Mouse (Mus musculus): ENCODE results near the gene Tgds. TPM values are rescaled to one million over a fixed set of nuclear protein-coding genes. Genes with fewer than 3 reads are reported as not detected.

Tgds gene
- polyA plus RNA-seq, 1 experiment, result 4.0 TPM

- TF ChIP-seq POLR2A (IDR thresholded peaks at IDR 0.05; ENCODE audit: low read depth, low read length) (no peak), CTCF (IDR thresholded peaks at IDR 0.05; ENCODE audit: extremely low read depth, insufficient read depth, insufficient read length, insufficient replicate concordance) (no peak)
- H3K27ac ChIP-seq (ENCODE audit: insufficient read depth, low read length), result no peak overlapping the region
- DNase-seq (ENCODE audit: low read depth in 1 of 2, low spot score in 2 of 2), result no peak
- H3K36me3 ChIP-seq (ENCODE audit: control insufficient read depth, insufficient read depth, low read length), result peaks cover 5% of the 10 kb centered on the region; the same call in 1 of the 2 replicates
- WGBS, result 1% methylated on average over 13 of the region's 13 CpGs
- H3K4me3 ChIP-seq (ENCODE audit: extremely low read depth, insufficient read depth, insufficient read length), result peak overlapping the region; percentile 77
- H3K27me3 ChIP-seq (ENCODE audit: control insufficient read depth, insufficient read depth, low read length), result no peaks in the 10 kb centered on the region
- no peaks in the 10 kb centered on the region; the same call in 1 of the 2 replicates for H3K4me1 ChIP-seq (ENCODE audit: control insufficient read depth, insufficient read depth, insufficient read length)
These were observed 4.9 kb upstream of the Tgds start for GRCm38 (mm10) chr14:118137487-118137886.

- Histone ChIP-seq H3K4me3 (ENCODE audit: extremely low read depth, insufficient read depth, insufficient read length) (peak within 1 kb of the TSS; percentile 77), H3K36me3 (ENCODE audit: control insufficient read depth, insufficient read depth, low read length) (peaks cover 5% of the 10 kb centered on the region; the same call in 1 of the 2 replicates), H3K27me3 (ENCODE audit: control insufficient read depth, insufficient read depth, low read length) (no peaks in the 10 kb centered on the region), H3K27ac (ENCODE audit: insufficient read depth, low read length) (peak within 1 kb of the TSS; percentile 47; the same call in 1 of the 2 replicates), H3K4me1 (ENCODE audit: control insufficient read depth, insufficient read depth, insufficient read length) (peaks cover 2% of the 10 kb centered on the region; the same call in 1 of the 2 replicates)
- DNase-seq (ENCODE audit: low read depth in 1 of 2, low spot score in 2 of 2), result peak; percentile 79 to 94
- peak; percentile 18 for TF ChIP-seq POLR2A (IDR thresholded peaks at IDR 0.05; ENCODE audit: low read depth, low read length)
- no peak for TF ChIP-seq CTCF (IDR thresholded peaks at IDR 0.05; ENCODE audit: extremely low read depth, insufficient read depth, insufficient read length, insufficient replicate concordance)
- under 1% methylated on average over 72 of the region's 77 CpGs for WGBS
These were observed 4.3 kb upstream of the Tgds start, which contains the start of gene Gpr180 for GRCm38 (mm10) chr14:118136744-118137452. Gene Gpr180, plus strand, starts transcription at chr14:118137158.

- Histone ChIP-seq H3K4me3 (ENCODE audit: extremely low read depth, insufficient read depth, insufficient read length) (peak overlapping the region; percentile 86), H3K27ac (ENCODE audit: insufficient read depth, low read length) (peak overlapping the region; percentile 75)
- 15% methylated on average over 21 of the region's 21 CpGs for WGBS
These were observed 469 bp downstream of the Tgds start for GRCm38 (mm10) chr14:118131931-118132641.

GRCm38 (mm10) chr14:118131472-118131871 lies 1.1 kb downstream of the Tgds start:
- no peak for DNase-seq (ENCODE audit: low read depth in 1 of 2, low spot score in 2 of 2)
- H3K4me3 ChIP-seq (ENCODE audit: extremely low read depth, insufficient read depth, insufficient read length), result no peak overlapping the region
- H3K27ac ChIP-seq (ENCODE audit: insufficient read depth, low read length), result no peak overlapping the region
- H3K36me3 ChIP-seq (ENCODE audit: control insufficient read depth, insufficient read depth, low read length), result peaks cover 11% of the 10 kb centered on the region
- 78% methylated on average over 7 of the region's 7 CpGs for WGBS
- H3K27me3 ChIP-seq (ENCODE audit: control insufficient read depth, insufficient read depth, low read length), result no peaks in the 10 kb centered on the region
- TF ChIP-seq CTCF (IDR thresholded peaks at IDR 0.05; ENCODE audit: extremely low read depth, insufficient read depth, insufficient read length, insufficient replicate concordance), result no peak
- no peak for TF ChIP-seq POLR2A (IDR thresholded peaks at IDR 0.05; ENCODE audit: low read depth, low read length)
- peaks cover 6% of the 10 kb centered on the region; the same call in 1 of the 2 replicates for H3K4me1 ChIP-seq (ENCODE audit: control insufficient read depth, insufficient read depth, insufficient read length)

More at GRCm38 (mm10) chr14:118131931-118132641, 469 bp downstream of the Tgds start:
- no peak for DNase-seq (ENCODE audit: low read depth in 1 of 2, low spot score in 2 of 2)
- H3K27me3 ChIP-seq (ENCODE audit: control insufficient read depth, insufficient read depth, low read length), result no peaks in the 10 kb centered on the region
- peaks cover 6% of the 10 kb centered on the region; the same call in 1 of the 2 replicates for H3K4me1 ChIP-seq (ENCODE audit: control insufficient read depth, insufficient read depth, insufficient read length)
- TF ChIP-seq POLR2A (IDR thresholded peaks at IDR 0.05; ENCODE audit: low read depth, low read length), result no peak
- TF ChIP-seq CTCF (IDR thresholded peaks at IDR 0.05; ENCODE audit: extremely low read depth, insufficient read depth, insufficient read length, insufficient replicate concordance), result no peak
- H3K36me3 ChIP-seq (ENCODE audit: control insufficient read depth, insufficient read depth, low read length), result peaks cover 8% of the 10 kb centered on the region; the same call in 1 of the 2 replicates

- H3K27me3 ChIP-seq (ENCODE audit: control insufficient read depth, insufficient read depth, low read length), result no peaks in the 10 kb centered on the region
- H3K36me3 ChIP-seq (ENCODE audit: control insufficient read depth, insufficient read depth, low read length), result peaks cover 21% of the 10 kb centered on the region
- no peak overlapping the region for H3K27ac ChIP-seq (ENCODE audit: insufficient read depth, low read length)
- TF ChIP-seq CTCF (IDR thresholded peaks at IDR 0.05; ENCODE audit: extremely low read depth, insufficient read depth, insufficient read length, insufficient replicate concordance), result no peak
- TF ChIP-seq POLR2A (IDR thresholded peaks at IDR 0.05; ENCODE audit: low read depth, low read length), result no peak
- 90% methylated on average over 5 of the region's 5 CpGs for whole genome bisulfite sequencing
- H3K4me1 ChIP-seq (ENCODE audit: control insufficient read depth, insufficient read depth, insufficient read length), result no peaks in the 10 kb centered on the region
- no peak for DNase-seq (ENCODE audit: low read depth in 1 of 2, low spot score in 2 of 2)
- no peak overlapping the region for H3K4me3 ChIP-seq (ENCODE audit: extremely low read depth, insufficient read depth, insufficient read length)
These were observed 6.3 kb downstream of the Tgds start for GRCm38 (mm10) chr14:118126301-118126700.

DNA sequence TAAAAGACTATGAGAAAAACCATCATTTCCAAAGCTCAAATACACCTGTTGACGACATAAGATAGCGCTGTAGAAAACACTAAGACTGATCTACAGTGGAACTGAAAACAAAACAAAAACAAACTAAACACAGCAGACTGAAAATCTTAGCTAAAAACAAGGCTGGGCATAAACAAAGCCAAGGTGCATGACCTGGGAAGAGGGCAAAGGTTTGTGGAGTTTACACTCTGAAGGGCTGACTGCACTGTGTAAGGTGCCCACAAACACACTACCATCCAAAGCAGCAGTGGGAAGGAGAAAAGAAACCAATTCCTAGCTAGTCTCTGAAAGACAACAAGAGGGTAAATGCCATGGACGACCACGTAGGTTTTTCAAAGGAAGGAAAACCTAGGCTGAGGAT lies 7.8 kb downstream of the Tgds start:
- Histone ChIP-seq H3K36me3 (ENCODE audit: control insufficient read depth, insufficient read depth, low read length) (peaks cover 25% of the 10 kb centered on the region), H3K27ac (ENCODE audit: insufficient read depth, low read length) (no peak overlapping the region), H3K27me3 (ENCODE audit: control insufficient read depth, insufficient read depth, low read length) (no peaks in the 10 kb centered on the region), H3K4me3 (ENCODE audit: extremely low read depth, insufficient read depth, insufficient read length) (no peak overlapping the region), H3K4me1 (ENCODE audit: control insufficient read depth, insufficient read depth, insufficient read length) (no peaks in the 10 kb centered on the region)
- WGBS, result 90% methylated on average over 4 of the region's 4 CpGs
- DNase-seq (ENCODE audit: low read depth in 1 of 2, low spot score in 2 of 2), result no peak
- TF ChIP-seq POLR2A (IDR thresholded peaks at IDR 0.05; ENCODE audit: low read depth, low read length) (no peak), CTCF (IDR thresholded peaks at IDR 0.05; ENCODE audit: extremely low read depth, insufficient read depth, insufficient read length, insufficient replicate concordance) (no peak)

Data from spleen, adult 2 months (tissue).